Mouse (Mus musculus): Measurements from ENCODE around the gene Kmt2d.

Kmt2d gene

DNA sequence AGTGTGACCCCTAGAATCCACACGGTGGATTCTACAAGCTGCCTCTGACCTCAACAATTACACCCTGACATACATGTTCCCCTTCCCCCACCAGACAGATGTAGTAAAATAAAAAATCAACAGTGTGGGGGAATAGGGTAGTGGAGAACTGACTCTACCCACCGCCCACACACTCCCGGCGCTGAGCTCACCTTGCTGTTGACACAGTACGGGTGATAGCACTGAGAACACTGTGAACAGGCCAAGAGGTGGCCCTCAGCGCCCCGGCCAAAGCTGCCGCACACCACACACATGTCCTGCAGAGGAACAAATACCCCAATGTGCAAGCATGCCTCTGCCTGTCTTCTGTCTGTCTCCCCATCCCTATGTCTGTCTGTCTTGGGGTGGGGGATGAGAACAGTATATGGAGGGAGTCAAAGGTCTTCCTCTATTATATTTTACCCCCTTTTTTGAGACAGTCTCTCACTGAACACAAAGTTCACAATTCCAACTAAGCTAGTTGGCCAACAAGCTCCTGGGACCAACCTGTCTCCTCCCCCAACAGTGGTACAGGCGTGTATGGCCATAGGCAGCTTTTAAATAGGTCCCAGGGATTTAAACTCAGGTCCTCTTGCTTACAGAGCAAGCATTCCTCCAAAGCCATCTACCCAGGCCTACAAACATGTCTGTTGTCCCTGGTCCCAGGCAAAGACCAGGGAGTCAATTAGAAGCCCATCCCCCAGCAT lies 11.5 kb downstream of the Kmt2d start:
- DNase-seq (ENCODE audit: low read depth, low spot score) = no peak

DNA sequence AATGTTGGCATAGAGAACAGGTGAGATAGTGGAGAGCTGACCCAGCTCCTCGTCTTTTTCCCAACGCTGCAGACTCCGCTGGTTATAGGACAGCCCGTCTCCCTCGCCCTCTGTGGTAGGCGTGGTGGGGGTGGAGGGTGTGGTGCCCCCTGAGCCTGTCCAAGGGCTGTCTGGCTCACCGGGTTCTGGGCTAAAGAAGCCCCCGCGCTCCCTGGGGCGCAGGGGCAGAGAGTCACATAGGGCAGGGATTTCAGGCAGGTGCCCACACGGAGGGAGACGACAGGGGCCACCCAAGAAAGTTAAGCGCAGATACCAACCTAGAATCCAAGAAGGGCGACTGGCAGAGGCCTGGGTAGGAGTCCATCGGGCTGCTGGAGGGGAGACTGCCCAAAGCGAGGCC lies 16.8 kb downstream of the Kmt2d start:
- no peak for DNase-seq (ENCODE audit: low read depth, low spot score)

DNA sequence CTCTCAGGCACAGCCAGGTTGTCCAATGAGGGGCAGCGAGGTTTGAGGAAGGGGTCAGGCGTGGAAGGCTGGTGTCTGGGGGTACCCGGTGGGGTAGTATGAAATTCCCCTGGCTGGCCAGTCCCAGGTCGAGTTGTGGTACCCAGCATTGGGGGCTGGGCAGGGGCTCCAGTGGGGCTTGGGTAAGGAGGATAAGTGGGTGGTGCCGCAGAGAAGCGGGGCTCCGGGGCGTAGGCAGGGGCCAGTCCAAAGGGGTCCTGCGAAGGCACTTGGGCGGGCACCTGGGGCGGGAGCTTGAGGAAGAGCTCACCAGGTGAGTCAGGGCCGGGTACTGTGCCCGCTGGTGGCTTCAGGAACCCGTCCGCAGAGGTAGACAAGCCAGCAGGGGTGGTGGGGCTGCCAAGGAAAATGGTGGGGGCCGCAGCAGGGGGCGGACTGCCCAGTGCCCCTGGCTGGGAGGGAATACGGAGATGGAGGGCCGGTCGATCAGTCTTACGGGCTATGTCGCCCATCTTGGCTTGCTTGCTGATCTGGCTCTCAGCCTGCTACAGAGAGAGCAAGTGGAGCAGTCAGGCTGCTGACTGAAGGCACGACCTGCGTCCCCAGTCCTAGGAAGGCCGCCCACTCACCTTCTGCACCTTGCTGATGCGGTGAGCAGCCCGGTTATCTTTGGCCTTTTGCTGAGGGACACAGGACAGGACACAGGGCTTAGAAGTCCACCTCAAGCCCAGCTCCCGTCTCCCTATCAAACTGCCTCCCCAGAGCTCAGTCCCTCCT lies 17.7 kb downstream of the Kmt2d start:
- DNase-seq (ENCODE audit: low read depth, low spot score) = no peak

DNA sequence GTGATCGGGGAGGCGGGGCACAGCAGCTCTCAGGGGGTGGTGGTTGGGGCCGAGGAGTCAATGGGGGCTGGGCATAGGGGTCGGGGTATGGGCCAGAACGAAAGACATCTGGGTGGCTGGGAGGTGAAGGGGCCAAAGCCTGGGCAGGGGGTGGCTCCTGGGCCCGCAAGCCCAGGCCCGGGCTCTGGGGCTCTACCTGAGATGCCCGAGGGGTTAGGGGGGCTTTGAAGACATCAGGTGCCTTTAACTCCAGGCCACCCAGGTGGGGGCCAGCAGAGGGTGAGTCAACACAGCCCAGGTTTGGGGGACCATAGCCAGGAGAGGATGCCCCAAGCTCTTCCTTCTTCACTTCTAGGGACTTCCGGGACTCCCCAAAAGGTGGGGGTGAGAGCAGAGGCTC lies 18.3 kb downstream of the Kmt2d start:
- no peak for DNase-seq (ENCODE audit: low read depth, low spot score)

DNA sequence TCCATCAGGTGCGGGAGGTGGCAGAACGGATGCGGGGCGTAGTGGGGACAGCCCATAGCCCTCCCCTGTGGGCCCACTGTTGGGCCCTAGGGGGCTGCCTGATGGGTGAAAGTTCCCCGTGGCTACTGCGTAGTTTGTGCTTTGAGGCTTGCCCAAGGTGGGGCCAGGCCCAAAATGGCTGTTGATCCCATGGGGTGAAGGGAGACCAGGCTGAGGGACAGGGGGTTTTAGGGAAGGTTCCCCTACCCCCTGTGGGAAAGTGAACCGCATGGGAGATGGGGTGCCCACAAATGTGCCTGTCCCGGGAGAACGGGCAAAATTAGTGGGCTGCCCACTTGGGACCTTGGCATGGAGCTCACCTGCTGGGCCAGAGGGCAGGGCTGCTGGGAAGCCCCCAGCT lies 18.9 kb downstream of the Kmt2d start:
- DNase-seq (ENCODE audit: low read depth, low spot score) = no peak

DNA sequence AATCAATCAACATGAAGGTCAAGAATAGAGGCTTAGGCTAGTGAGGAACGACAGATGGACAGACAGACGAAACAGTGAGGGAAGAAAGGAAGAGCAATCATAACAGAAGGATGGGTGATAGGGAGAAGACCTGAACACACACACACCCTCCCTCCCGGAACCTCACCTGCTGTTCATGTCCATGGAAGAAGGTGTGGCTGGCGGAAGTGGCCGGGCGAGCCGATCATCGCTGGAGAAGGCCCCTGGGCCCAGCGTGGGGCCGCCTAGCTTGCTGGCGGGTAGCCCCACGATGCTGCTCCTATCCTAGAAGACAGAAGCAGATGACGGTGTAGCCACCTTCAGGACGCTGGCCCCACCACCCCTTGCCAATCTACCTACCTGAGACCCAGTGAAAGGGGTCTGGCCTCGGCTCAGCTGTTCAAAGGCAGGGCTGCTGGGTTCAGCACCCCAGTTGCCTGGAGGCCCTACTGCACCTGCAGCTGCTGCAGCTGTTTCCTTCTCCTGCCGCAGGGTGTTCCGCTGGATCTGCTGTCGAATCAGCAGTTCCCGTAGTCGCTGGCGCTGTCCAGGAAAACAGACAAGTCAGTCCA lies 19.7 kb downstream of the Kmt2d start:
- no peak for DNase-seq (ENCODE audit: low read depth, low spot score)

DNA sequence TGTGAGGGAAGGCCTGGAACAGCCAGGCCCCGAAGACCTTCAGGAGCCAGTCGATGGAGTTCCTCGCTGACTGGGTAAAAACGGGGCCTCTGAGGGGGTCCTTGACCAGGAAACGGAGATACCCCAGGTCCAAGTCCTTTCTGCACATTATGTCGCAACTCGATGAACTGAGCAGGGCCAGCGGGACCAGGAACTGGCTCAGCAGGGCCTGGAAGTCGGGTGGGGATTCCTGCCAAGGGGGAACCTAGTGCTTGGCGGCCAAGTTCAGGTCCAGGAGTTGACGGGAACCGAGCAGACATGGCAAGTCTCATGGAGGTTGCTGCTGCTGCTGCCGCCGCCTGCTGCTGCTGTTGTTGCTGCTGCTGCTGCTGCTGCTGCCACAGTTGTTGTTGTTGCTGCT lies 20.3 kb downstream of the Kmt2d start:
- no peak for DNase-seq (ENCODE audit: low read depth, low spot score)

DNA sequence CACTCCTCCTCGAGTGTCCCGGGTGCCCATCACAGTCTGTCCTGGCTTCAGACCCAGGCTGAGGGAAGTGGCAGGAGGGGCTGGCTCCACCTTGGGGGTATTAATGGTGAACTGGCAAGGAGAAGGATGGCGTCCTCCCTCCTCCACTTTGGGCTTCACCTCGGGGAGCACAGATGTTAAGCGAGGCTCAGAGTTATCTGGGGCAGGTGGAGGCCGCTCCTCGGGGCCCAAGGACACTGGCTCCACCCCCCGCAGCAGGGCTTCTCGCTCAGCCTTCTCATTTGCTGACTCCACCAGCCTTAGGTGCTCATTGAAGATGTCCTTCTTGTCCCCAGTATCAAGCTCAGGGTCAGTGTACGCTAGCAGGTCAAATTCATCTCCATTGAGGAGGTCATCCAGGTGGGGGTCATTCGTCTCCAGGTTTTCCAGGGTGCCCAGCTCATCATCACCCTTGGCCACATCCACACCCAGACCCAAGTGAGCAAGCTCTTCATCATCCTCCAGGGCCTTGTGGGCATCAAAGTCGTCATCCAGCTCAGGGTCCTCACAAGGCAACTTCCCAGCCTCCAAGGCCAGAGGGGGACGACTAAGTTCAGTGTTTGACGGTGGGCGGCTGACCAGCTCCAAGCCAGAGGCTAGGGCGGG lies 20.9 kb downstream of the Kmt2d start:
- no peak for DNase-seq (ENCODE audit: low read depth, low spot score)

DNA sequence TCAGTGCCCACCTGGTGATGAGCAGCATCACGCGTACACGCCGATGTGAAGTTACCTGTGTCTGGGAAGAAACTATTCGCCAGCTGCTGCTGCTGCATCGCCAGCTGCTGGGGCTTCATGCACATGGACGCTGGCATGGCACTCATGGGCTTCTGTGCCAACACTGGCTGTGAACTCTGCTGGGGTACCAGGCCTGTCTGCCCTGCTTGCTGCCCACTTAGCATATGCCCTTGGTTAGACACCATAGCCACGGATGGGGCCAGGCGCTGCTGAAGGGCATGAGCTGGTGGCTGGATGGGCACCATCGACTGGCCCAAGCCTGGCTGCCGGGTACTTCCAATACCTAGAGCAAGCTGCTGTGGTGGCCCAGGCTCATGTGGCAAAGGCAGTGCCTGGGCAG lies 21.8 kb downstream of the Kmt2d start:
- no peak for DNase-seq (ENCODE audit: low read depth, low spot score)

DNA sequence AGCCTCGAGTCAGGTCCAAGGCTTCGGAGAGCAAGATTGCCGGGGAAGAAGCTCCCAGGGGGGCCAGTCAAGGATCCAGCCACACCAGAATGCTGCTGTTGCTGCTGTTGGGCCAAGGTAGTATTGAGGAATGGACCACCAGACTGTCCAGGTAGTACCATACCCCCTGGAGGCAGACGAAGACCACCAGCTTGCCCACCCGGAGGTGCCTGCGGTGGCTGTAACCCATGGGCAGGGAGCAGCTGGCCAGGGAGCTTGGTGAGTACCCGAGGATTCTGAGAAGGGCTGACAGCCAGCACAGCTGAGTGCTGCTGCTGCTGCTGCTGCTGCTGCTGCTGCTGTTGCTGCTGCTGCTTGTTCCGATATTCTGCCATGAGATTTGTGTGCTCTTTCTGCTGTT lies 24.9 kb downstream of the Kmt2d start:
- DNase-seq (ENCODE audit: low read depth, low spot score) = no peak

DNA sequence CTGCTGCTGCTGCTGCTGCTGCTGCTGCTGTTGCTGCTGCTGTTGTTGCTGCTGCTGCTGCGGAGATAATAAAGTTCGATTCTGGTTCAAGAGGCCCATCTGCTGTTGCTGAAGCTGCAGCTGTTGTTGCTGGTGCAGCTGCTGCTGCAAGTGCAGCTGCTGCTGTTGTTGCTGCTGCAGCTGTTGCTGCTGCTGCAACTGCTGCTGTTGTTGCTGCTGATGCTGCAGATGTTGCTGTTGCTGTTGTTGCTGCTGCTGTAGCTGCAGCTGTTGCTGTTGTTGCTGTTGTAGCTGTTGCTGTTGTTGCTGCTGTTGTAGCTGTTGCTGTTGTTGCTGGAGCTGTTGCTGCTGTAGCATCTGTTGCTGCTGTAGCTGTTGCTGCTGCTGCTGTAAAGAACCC lies 25.9 kb downstream of the Kmt2d start:
- no peak for DNase-seq (ENCODE audit: low read depth, low spot score)

DNA sequence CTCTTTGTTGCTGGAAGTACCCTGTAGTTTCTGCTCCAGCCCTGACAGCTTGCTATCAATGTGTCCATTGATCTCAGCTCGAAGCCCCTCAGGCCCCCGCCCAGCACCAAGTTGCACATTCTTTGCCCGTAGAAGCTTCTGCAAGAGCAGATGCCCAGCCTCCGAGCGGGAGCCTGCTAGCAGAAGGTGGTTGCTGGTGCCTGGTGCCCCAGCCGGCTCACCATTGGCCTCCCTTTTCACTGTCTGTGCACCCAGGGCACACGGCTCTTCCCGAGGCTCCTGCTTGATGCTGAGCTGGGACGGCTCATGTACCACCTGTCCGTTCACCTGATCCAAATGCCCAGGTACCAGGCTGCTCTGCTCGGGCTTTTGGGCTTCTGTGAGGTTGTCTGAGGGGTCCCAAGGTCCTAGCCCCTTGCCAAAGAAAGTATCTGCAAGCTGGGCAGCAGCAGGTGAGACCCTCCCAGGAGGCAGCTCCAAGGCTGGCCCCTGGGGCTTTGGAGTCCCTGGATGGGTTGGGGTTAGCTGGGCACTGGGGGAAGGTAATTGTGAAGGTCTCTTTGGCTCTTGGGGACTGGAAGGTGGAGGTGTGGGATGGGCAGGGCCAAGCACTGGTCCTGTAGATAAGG lies 27.3 kb downstream of the Kmt2d start:
- no peak for DNase-seq (ENCODE audit: low read depth, low spot score)

DNA sequence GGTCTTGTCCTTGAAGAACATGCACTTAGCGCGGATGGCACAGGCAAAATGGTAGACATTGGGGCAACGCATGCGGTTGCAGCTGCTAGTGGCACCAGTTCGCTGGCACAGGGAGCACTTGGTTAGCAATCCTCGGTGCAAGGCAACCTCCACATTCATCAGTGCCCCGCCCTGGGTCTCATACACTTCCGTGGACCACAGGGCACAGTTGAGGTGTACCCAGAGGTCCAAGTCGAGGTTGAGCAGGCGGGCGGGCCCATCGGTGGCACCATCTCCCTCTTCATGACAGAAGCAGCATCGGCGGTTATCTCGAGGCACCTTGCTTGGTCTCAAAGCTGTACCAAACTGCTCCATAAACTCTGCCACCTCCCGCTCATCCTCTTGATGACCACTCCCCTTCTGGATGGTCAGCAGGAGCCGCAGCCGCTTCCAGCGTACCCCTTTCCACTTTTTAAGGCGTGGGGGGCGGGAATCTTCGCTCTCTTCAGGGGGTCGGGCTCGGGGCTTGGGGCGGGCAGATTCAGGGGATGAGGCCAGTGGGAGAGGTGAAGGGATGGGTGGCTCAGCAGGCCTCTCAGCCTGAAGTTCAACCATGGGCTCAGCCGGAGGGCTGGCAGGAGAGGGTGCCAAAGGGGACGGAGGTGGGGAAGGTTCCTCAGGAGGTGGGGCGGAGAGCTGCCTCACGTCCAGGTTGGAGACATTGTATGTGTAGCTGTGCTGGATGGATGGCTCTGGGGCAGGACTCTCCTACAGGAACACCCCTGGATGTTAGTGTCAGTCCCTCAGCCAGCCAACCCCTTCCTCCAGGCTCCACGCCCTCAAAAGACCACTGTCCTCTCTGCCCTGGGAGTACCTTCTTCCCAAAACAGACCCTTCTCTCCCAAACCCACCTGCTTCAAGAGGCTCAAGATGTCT lies 31.1 kb downstream of the Kmt2d start:
- DNase-seq (ENCODE audit: low read depth, low spot score) = no peak

DNA sequence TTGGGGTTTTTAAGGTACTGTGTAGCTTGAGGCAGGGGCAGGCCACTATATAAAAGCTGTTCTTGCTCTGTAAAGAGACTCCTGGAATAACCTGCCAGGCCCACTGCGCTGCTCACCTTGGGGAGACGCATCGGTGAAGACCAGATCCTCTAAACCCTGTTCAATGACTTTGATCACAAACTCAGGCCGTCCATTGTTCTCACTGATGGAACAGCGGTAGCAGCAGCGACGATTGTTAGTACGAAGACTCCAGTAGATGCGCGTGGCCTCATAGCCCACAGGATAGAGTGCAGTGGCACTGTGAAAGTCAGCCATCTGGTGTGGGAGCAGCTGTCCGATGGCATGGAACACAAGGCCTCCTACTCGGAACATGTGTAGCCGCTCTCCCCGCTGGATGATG lies 31.8 kb downstream of the Kmt2d start:
- DNase-seq (ENCODE audit: low read depth, low spot score) = no peak

DNA sequence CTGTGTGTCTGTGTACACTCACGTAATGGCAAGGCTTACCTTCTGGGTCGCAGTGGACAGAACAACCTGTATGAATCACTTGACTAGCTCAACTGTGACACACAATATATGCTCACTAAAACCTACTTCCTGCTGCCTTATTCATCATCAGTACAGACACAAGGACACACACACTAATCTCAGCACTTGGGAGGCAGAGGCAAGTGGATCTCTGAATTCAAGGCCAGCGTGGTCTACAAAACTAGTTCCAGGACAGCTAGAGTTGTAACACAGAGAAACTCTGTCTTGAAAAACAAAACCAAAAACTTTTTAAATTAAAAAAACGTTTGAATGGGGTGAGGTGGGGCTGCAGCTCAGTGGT lies 33.3 kb downstream of the Kmt2d start:
- DNase-seq (ENCODE audit: low read depth, low spot score) = no peak

DNA sequence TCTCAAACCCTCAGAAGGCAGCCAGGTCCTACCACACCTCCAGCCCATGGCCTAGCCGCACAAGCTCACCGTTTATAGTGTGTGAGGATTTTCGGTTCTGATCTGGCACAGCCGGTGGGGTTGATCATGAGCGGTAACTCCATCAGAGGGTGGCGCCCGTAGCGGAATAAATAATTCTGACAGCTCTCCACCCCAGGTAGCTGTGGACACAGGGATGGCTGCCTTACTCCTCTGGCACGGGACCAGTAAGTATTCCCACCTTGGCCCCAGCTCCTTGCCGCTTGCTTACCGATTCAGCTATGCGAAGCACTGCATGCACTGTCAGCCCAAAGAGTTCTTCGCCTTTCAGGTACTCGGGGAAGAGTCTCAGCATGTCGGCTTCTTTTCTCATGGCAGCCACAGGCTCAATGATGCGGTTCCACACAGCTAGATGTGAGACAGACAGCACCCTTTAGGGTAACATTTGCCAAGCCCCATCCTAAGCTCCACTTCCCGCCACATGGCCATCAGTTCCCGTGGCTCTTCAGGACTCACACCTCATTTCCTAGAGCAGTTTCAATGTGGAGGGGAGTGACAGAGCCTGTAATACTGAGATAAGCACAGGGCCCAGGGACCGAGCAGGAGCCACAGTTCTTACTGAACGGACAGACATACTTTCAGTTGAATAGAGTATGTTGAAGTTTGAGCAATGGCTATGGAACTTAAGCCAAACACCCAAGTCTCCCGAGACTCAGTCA lies 33.8 kb downstream of the Kmt2d start:
- DNase-seq (ENCODE audit: low read depth, low spot score) = no peak

DNA sequence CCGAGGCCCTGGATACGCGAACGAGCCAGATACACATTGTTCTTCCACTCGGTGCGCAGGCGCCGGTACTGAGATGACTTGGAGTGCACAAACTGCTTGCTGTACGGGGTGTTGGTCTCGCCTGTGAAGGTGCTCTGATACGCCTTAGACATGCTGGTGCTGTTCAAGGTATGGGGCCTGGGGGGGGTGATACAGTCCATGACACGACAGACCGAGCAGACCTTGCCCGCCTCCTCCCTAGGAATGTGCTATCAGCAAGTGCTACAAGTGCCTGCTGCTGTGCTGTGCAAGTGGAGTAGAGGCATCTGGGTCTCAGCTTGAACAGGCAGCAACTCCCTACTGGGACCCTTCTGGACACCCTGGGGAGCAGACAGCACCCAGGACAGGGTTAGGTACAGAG lies 35.7 kb downstream of the Kmt2d start:
- DNase-seq (ENCODE audit: low read depth, low spot score) = no peak

DNA sequence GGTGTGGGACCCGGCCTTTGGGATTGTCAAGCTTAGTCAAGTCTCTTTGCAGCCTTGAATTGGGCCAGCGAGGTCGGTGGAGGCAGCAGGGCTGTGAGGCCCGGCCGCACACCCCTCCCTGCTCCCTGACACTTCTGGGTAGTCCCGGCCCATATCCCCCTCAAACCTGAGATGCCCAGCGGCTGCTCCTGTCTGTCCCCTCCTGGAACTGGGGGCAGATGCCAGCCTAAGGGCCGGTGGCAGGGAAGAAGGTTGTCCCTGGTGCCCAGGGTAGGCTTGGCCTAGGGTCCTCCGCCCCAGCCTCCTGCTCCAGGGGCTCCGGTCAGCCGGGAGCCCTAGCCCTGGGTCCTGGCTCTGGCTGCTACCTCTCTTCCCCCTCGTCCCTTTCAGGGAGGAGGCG lies 36.9 kb downstream of the Kmt2d start:
- no peak for DNase-seq (ENCODE audit: low read depth, low spot score)

DNA sequence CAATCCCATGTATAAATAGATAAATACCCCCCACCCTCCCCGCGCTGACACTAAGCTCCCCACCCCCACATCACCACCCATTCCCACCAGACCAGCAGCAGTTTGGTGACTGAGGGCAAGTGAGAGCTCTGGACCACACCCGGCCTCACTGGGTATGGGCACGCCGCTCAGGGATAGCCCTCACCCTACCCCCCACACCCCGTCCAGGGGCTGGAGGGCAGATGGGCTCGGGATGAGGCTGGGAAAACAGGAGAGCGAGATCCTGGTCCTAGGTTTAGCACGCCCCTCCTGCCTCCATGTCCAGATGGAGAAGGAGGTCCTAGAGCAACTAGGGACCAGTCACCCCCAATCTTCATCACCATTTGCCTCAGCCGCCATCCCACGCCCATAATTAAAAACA lies 37.7 kb downstream of the Kmt2d start:
- DNase-seq (ENCODE audit: low read depth, low spot score) = no peak

Data from telencephalon, adult 2 months (tissue).